Comparison of ENCODE assay signal across 11 mouse cellular contexts in genomic region chr14:30255701-30256400, GRCm38 (mm10).
DNase-seq lines count a peak whose midpoint lies in the region; ATAC-seq and TF ChIP-seq lines count a peak whose summit lies in the region.
"Had no signal": no experiment of that assay in that cellular context is flagged by ENCODE, and none has a peak within 500 bp of the region (broad histone marks: within the 10 kb centered on the region; RNA-seq: fewer than 3 reads in every experiment).

No protein-coding gene starts in this region.

- H3K9me3 ChIP-seq in lung, postnatal 0 days (ENCODE audit: low read length): no peaks in the 10 kb centered on the region
- H3K9me3 ChIP-seq in neural tube, embryonic 15.5 days (replicated peaks): no peaks in the 10 kb centered on the region
- no peaks in the 10 kb centered on the region for H3K9me3 ChIP-seq in heart, embryonic 11.5 days (replicated peaks; ENCODE audit: control insufficient read depth, low read length)
- H3K9me3 ChIP-seq in liver, postnatal 0 days (ENCODE audit: low read length): no peaks in the 10 kb centered on the region
- H3K9me3 ChIP-seq: heart, embryonic 13.5 days; limb, embryonic 13.5 days had no signal

- H3K36me3 ChIP-seq in lung, postnatal 0 days (ENCODE audit: insufficient read depth, low read length): no peaks in the 10 kb centered on the region
- H3K36me3 ChIP-seq in neural tube, embryonic 15.5 days: no peaks in the 10 kb centered on the region
- H3K36me3 ChIP-seq in heart, embryonic 11.5 days (ENCODE audit: control insufficient read depth, insufficient read depth, low read length): no peaks in the 10 kb centered on the region
- no peaks in the 10 kb centered on the region for H3K36me3 ChIP-seq in liver, postnatal 0 days (replicated peaks; ENCODE audit: insufficient read depth, low read length)
- H3K36me3 ChIP-seq: heart, embryonic 13.5 days; limb, embryonic 13.5 days had no signal

- H3K4me2 ChIP-seq in lung, postnatal 0 days (replicated peaks; ENCODE audit: low read depth, low read length): no peak overlapping the region
- H3K4me2 ChIP-seq in neural tube, embryonic 15.5 days: no peak overlapping the region
- no peak overlapping the region for H3K4me2 ChIP-seq in heart, embryonic 11.5 days
- no peak overlapping the region for H3K4me2 ChIP-seq in liver, postnatal 0 days (ENCODE audit: low read depth, low read length)
- H3K4me2 ChIP-seq: heart, embryonic 13.5 days; limb, embryonic 13.5 days had no signal

- TF ChIP-seq EP300 in lung, postnatal 0 days (IDR thresholded peaks at IDR 0.05): no peak
- no peak for TF ChIP-seq EP300 in liver, postnatal 0 days (IDR thresholded peaks at IDR 0.05; ENCODE audit: low read depth)

- peak; percentile 27 to 53 for DNase-seq in adrenal gland, adult (ENCODE audit: inconsistent age in 2 of 2, low spot score in 1 of 2)
- no peak for DNase-seq in adrenal gland, adult 2 months
- DNase-seq in lung, postnatal 0 days (ENCODE audit: low spot score): peak; percentile 18
- no peak for DNase-seq in lung, postnatal 25 days (ENCODE audit: low spot score)
- peak; percentile 70 for DNase-seq in gonadal fat pad, adult 2 months (ENCODE audit: low read depth)
- no peak for DNase-seq in liver, postnatal 0 days
- DNase-seq: kidney, adult 8-10 months had no signal

- no peaks in the 10 kb centered on the region for H3K27me3 ChIP-seq in lung, postnatal 0 days (replicated peaks; ENCODE audit: insufficient read depth, low read length)
- no peaks in the 10 kb centered on the region for H3K27me3 ChIP-seq in neural tube, embryonic 15.5 days (replicated peaks)
- H3K27me3 ChIP-seq in heart, embryonic 11.5 days (ENCODE audit: control insufficient read depth, insufficient read depth, low read length): no peaks in the 10 kb centered on the region
- H3K27me3 ChIP-seq in liver, postnatal 0 days (ENCODE audit: insufficient read depth, low read length): no peaks in the 10 kb centered on the region
- H3K27me3 ChIP-seq: heart, embryonic 13.5 days had no signal

- no peak overlapping the region for H3K27ac ChIP-seq in lung, postnatal 0 days (ENCODE audit: low read length)
- H3K27ac ChIP-seq in neural tube, embryonic 15.5 days (replicated peaks): peak overlapping the region; percentile 48; the same call in 1 of the 2 replicates
- H3K27ac ChIP-seq in heart, embryonic 11.5 days (ENCODE audit: low read depth, low read length): no peak overlapping the region
- H3K27ac ChIP-seq in liver, postnatal 0 days (ENCODE audit: low read depth): no peak overlapping the region
- H3K27ac ChIP-seq: heart, embryonic 13.5 days; limb, embryonic 13.5 days had no signal

- no peaks in the 10 kb centered on the region; the same call in 1 of the 2 replicates for H3K4me1 ChIP-seq in lung, postnatal 0 days (ENCODE audit: insufficient read depth, low read depth, low read length)
- H3K4me1 ChIP-seq in neural tube, embryonic 15.5 days: peaks cover 23% of the 10 kb centered on the region
- peaks cover 29% of the 10 kb centered on the region for H3K4me1 ChIP-seq in heart, embryonic 11.5 days (ENCODE audit: control insufficient read depth, insufficient read depth, low read length)
- H3K4me1 ChIP-seq in liver, postnatal 0 days (ENCODE audit: insufficient read depth): no peaks in the 10 kb centered on the region; the same call in 1 of the 2 replicates

- no peak for ATAC-seq in lung, postnatal 0 days
- 0 out of 2 replicates have a peak, but pooled peaks have one; percentile 40 for ATAC-seq in neural tube, embryonic 15.5 days (ENCODE audit: low FRiP score)
- ATAC-seq in heart, embryonic 11.5 days (replicated peaks; ENCODE audit: insufficient number of reproducible peaks, low FRiP score, low TSS enrichment): no peak
- ATAC-seq in liver, postnatal 0 days: no peak

- H3K4me3 ChIP-seq in lung, postnatal 0 days (ENCODE audit: low read depth, low read length): no peak overlapping the region
- H3K4me3 ChIP-seq in neural tube, embryonic 15.5 days (replicated peaks): no peak overlapping the region
- H3K4me3 ChIP-seq in heart, embryonic 11.5 days (ENCODE audit: low read depth, low read length): no peak overlapping the region
- H3K4me3 ChIP-seq in liver, postnatal 0 days (ENCODE audit: low read depth, low read length): no peak overlapping the region
- H3K4me3 ChIP-seq: heart, embryonic 13.5 days; limb, embryonic 13.5 days had no signal

- WGBS in lung, postnatal 0 days: 73% methylated on average over 12 of the region's 12 CpGs
- 56% methylated on average over 12 of the region's 12 CpGs for WGBS in neural tube, embryonic 15.5 days
- 75% methylated on average over 12 of the region's 12 CpGs for WGBS in heart, embryonic 11.5 days (ENCODE audit: insufficient replicate concordance)
- 77% methylated on average over 12 of the region's 12 CpGs for WGBS in liver, postnatal 0 days (ENCODE audit: insufficient replicate concordance)

- no peak for TF ChIP-seq CTCF in lung, postnatal 0 days (IDR thresholded peaks at IDR 0.05)
- no peak for TF ChIP-seq CTCF in liver, postnatal 0 days (IDR thresholded peaks at IDR 0.05; ENCODE audit: low read depth)

- H3K9ac ChIP-seq in lung, postnatal 0 days (replicated peaks; ENCODE audit: low read depth): no peak overlapping the region
- no peak overlapping the region for H3K9ac ChIP-seq in neural tube, embryonic 15.5 days (replicated peaks)
- no peak overlapping the region for H3K9ac ChIP-seq in heart, embryonic 11.5 days (ENCODE audit: low read depth, low read length)
- H3K9ac ChIP-seq in liver, postnatal 0 days (replicated peaks): no peak overlapping the region
- H3K9ac ChIP-seq: heart, embryonic 13.5 days; limb, embryonic 13.5 days had no signal

Comparison
In these comparisons a context has a peak if more than half of its experiments do, and no peak if none do; other contexts are left out.
1. DNase-seq: peak in adrenal gland, adult (2 of 2), lung, postnatal 0 days (single experiment) and gonadal fat pad, adult 2 months (single experiment); none in adrenal gland, adult 2 months (single experiment), lung, postnatal 25 days (single experiment) and liver, postnatal 0 days (single experiment).